Mouse (Mus musculus) lung, embryonic 16.5 days (tissue): ENCODE data around the gene Slc29a1. TPM values are rescaled to one million over a fixed set of nuclear protein-coding genes. Genes with fewer than 3 reads are reported as not detected.

Source experiments
- ATAC-seq: fragments of 200-750 bp; cut with Nextera tagmentation; 2 replicates; pipeline ENCODE4 v1.8.0; 2017; ENCODE audit warnings: low read depth, mild to moderate bottlenecking, moderate library complexity
- H3K27ac ChIP-seq: fragments of 300-500 bp; sonication (generic); 2 replicates; pipeline ENCODE4 v1.5.1; 2014; ENCODE audit warnings: mild to moderate bottlenecking, control low read depth, low read length
- H3K27me3 ChIP-seq: fragments of 300-500 bp; sonication (generic); 2 replicates; pipeline ENCODE4 v1.6.1; 2014; ENCODE audit warnings: low read depth, low read length, mixed read lengths; ENCODE audit not compliant: control insufficient read depth, insufficient read depth
- H3K36me3 ChIP-seq: fragments of 300-500 bp; sonication (generic); 2 replicates; pipeline ENCODE4 v1.6.1; 2014; ENCODE audit warnings: low read length; ENCODE audit not compliant: control insufficient read depth, insufficient read depth
- H3K4me1 ChIP-seq: fragments of 300-500 bp; sonication (generic); replicated peaks from 2 replicates; pipeline ENCODE4 v1.6.1; 2014; ENCODE audit warnings: low read length, mixed read lengths; ENCODE audit not compliant: control insufficient read depth, insufficient read depth
- H3K4me2 ChIP-seq: fragments of 300-500 bp; sonication (generic); 2 replicates; pipeline ENCODE4 v1.6.1; 2014; ENCODE audit warnings: low read depth, low read length, control low read depth
- H3K4me3 ChIP-seq: fragments of 300-500 bp; sonication (generic); 2 replicates; pipeline ENCODE4 v1.5.1; 2014; ENCODE audit warnings: mild to moderate bottlenecking, low read length, control low read depth
- H3K9ac ChIP-seq: fragments of 300-500 bp; sonication (generic); 2 replicates; pipeline ENCODE4 v1.6.1; 2014; ENCODE audit warnings: low read length, control low read depth
- H3K9me3 ChIP-seq: fragments of 300-500 bp; sonication (generic); 2 replicates; pipeline ENCODE4 v1.6.1; 2016; ENCODE audit warnings: low read length; ENCODE audit not compliant: control insufficient read depth
- WGBS: fragments of 180-500 bp; shearing (Covaris S2); extraction: QIAGEN DNeasy Blood & Tissue Kit; methylation state at CpG from one replicate; pipeline ENCODE4 v1.1.7; 2014; 5-methylcytosine and 5-hydroxymethylcytosine counted together
- polyA plus RNA-seq: library from polyadenylated mRNA; unstranded; fragments of >200 nt; fragmentation: Nextera tagmentation; extraction: Ambion mirVana; gene quantifications from 2 replicates; pipeline ENCODE4 v1.2.1, GENCODE M21; 2015

The Slc29a1 gene
- polyA plus RNA-seq, 1 experiment from 2014 or later: 100 TPM

DNA sequence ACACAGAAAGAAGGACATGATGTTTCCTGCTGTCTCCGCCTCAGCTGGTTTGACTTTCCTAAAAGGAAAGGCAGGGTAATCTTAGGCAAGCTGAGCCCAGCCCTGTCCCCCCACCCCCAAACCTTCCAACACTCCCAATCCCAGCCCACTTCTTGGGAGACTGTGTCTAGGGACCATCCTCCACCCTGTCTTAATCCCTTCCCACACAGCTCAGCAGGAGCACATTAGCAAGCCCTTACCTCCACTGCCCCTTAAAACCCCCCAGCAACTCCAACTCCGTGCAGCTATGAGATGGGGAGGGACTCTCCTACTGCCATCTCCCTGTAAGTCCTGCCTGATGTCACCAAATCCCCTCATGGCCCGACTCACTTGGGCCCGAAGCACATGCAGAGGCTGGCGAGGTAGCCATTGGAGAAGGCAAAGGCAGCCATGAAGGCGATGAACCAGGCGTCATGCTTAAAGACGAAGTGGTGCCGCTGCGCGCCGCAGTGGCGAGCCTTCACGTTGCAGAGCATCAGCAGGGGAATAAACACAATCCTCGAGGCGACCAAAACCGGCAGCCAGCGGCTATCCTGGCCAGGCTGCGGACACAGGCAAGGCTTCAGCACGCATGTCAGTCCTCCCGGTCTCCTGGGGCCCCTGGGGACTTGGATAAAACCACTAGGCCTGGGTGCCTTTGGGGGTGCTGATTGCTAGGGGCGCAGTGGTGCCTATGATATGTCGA, 13.5 kb downstream of the Slc29a1 start:
- Histone ChIP-seq H3K4me2 (no peak overlapping the region), H3K4me3 (no peak overlapping the region), H3K36me3 (peaks cover 10% of the 10 kb centered on the region), H3K27ac (peak overlapping the region; percentile 93), H3K9ac (peak overlapping the region; percentile 8; the same call in 1 of the 2 replicates), H3K27me3 (no peaks in the 10 kb centered on the region), H3K4me1 (peaks cover 32% of the 10 kb centered on the region), H3K9me3 (peaks cover 3% of the 10 kb centered on the region; the same call in 1 of the 2 replicates)
- 69% methylated on average over 23 of the region's 23 CpGs for WGBS
- peak; percentile 1; the same call in 1 of the 2 replicates for ATAC-seq

DNA sequence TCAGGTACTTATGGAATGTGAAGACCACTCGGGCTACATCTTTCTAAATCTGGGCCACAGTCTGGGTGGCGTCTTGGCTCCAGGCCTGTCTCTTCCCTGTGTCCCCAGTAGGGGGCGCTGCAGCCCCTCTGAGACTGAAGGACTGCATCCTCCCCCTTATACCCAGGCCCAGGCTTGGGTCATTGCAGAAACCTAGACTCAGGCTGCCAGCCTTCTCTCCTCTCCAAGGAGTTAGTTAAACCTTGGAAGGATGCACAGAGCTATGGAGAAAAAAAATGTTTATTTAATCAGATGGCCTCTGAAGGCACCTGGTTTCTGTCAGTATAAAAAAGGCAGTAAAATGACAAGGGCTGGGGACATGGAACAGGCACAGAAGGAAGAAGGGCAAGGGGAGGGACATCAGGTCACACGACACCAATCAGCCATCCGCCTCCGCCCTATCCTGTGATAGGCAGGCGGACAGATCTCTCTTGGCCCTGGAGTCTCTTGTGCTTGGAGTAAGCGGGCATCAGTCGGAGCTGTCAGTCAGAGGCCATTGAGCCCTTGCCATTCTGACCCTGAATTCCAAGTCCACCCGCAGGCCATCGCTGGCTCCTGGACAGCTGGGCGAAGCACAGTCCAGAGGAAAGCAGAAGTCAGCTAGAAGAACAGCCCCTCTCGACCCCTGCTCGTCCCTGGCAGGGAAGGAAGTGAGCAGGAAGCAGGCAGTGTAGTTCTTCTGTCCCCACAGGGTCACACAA, 14.3 kb downstream of the Slc29a1 start:
- Histone ChIP-seq H3K9ac (peak overlapping the region; percentile 48), H3K36me3 (peaks cover 10% of the 10 kb centered on the region), H3K27me3 (no peaks in the 10 kb centered on the region), H3K4me2 (peak overlapping the region; percentile 12; the same call in 1 of the 2 replicates), H3K4me1 (peaks cover 32% of the 10 kb centered on the region), H3K4me3 (no peak overlapping the region), H3K27ac (peak overlapping the region; percentile 93), H3K9me3 (peaks cover 3% of the 10 kb centered on the region; the same call in 1 of the 2 replicates)
- peak; percentile 58 for ATAC-seq
- WGBS: 22% methylated on average over 14 of the region's 14 CpGs

DNA sequence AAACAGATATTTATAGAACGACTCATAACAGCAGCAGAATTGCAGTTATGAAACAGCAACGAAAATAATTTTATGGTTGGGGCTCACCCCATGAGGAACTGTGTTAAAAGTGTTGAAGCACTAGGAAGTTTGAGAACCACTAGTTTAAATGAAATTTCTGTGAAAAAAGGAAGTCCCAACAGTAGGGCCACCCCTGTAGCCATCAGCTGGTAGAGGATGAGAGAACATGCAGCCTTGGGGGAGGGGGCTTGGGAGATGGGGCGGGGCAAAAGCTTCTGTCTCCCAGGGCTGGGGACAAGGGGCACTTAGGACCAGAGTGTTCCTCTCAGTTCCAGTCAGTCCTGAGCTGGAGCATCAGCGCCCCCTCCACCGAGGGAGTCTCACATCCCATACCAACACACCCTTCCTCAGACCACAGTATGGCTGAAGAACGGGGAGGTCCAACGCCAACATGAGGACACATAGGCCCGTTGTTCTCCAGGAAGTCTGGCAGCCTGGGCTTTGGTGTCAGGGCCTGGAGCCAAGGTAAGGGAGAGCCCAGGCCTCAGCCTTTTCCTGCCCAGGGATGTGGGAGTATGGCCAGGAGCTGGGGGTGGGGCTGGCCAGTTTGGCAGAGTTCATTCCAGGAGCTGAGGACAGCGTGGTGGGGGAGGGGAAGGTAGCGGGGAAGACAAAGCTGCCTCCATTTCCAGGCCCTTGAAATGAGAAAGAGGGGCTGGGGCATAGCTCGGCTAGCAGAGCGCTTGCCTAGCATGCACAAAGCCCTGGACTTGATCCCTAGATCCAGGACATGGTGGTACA, 15.1 kb downstream of the Slc29a1 start:
- peak; percentile 79 for ATAC-seq
- H3K9ac ChIP-seq: peak overlapping the region; percentile 48
- H3K4me3 ChIP-seq: no peak overlapping the region
- peak overlapping the region; percentile 93 for H3K27ac ChIP-seq
- H3K36me3 ChIP-seq: peaks cover 10% of the 10 kb centered on the region
- peak overlapping the region; percentile 12; the same call in 1 of the 2 replicates for H3K4me2 ChIP-seq
- H3K4me1 ChIP-seq: peaks cover 32% of the 10 kb centered on the region
- 34% methylated on average over 12 of the region's 12 CpGs for WGBS
- peaks cover 3% of the 10 kb centered on the region; the same call in 1 of the 2 replicates for H3K9me3 ChIP-seq
- H3K27me3 ChIP-seq: no peaks in the 10 kb centered on the region

DNA sequence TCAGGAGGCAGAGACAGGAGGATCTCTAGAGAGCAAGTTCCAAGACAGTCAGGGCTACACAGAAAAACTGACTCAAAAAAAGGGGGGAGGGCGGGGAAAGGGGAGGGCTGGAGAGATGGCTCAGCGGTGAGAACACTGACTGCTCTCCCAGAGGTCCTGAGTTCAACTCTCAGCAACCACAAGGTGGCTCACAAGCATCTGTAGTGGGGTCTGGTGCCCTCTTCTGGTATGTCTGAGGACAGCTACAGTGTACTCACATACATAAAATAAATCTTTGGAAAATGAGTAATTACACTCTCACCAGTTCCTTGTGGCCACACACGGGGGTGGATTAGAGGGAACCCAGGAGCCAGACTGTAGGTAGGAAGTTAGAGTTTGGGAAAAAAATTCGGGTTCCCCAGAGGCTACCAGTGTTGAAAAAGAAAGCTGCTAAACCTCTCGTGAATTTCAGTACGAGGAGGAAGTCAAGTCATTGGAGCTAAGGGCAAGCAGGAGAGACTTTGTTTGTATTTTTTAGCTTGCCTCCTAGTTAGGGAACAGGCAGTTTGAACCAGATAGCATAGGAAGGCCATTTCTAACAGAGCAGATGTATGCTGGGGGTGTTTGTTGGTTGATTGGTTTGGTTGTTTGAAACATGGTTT, 16.6 kb downstream of the Slc29a1 start:
- Histone ChIP-seq H3K36me3 (peaks cover 10% of the 10 kb centered on the region), H3K4me1 (peaks cover 35% of the 10 kb centered on the region), H3K9me3 (peaks cover 3% of the 10 kb centered on the region; the same call in 1 of the 2 replicates), H3K27ac (no peak overlapping the region), H3K9ac (no peak overlapping the region), H3K27me3 (no peaks in the 10 kb centered on the region), H3K4me2 (no peak overlapping the region), H3K4me3 (no peak overlapping the region)
- WGBS: 63% methylated on average over 6 of the region's 6 CpGs
- ATAC-seq: no peak

DNA sequence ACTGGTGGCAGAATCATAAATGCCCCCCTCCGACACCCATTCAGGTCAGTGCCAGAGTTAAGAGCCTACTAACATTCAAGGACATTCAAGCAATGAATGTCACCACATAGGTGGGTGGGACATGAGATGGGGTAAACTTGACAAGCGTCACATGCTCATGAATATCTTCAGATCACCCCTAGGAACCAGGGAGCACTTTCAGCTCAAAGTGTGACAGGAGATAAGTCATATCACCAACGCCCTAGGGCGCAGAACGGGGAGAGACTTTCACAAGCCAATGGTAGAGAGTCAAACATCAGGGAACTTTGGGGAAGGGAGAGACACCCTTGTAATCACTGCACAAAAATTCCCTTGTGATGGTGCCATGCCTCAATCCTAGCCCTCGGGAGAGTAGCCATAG, 17.2 kb downstream of the Slc29a1 start:
- H3K9me3 ChIP-seq: peaks cover 3% of the 10 kb centered on the region; the same call in 1 of the 2 replicates
- H3K4me3 ChIP-seq: no peak overlapping the region
- no peak overlapping the region for H3K27ac ChIP-seq
- H3K4me1 ChIP-seq: peaks cover 35% of the 10 kb centered on the region
- H3K4me2 ChIP-seq: no peak overlapping the region
- H3K36me3 ChIP-seq: peaks cover 9% of the 10 kb centered on the region
- no peaks in the 10 kb centered on the region for H3K27me3 ChIP-seq
- 91% methylated on average over 6 of the region's 6 CpGs for WGBS
- no peak for ATAC-seq
- no peak overlapping the region for H3K9ac ChIP-seq

DNA sequence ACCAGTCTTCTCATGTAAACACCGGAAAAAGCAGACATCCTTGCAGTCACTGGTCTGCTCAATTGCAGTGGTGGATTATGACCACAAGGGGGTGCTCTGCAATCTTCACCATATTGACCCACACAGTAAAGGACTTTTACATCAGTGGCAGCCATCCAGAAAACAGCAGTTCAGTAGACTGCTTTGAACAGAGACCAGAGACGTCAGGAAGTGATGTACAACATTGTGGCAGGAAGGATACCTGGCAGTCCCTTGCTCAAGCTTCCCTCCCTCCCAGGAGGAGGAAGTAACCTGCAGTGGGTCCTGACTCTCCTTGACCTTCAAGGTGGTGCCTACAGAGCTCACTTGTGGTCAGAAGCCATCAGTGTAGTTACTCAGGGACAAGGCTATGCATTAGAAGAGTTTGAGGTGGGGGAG, 17.8 kb downstream of the Slc29a1 start:
- Histone ChIP-seq H3K4me2 (no peak overlapping the region), H3K9ac (no peak overlapping the region), H3K27ac (peak overlapping the region; percentile 34; the same call in 1 of the 2 replicates), H3K36me3 (peaks cover 3% of the 10 kb centered on the region), H3K27me3 (no peaks in the 10 kb centered on the region), H3K4me3 (no peak overlapping the region), H3K4me1 (peaks cover 35% of the 10 kb centered on the region), H3K9me3 (peaks cover 3% of the 10 kb centered on the region; the same call in 1 of the 2 replicates)
- 3% methylated on average over 2 of the region's 2 CpGs for WGBS
- peak; percentile 29; the same call in 1 of the 2 replicates for ATAC-seq

DNA sequence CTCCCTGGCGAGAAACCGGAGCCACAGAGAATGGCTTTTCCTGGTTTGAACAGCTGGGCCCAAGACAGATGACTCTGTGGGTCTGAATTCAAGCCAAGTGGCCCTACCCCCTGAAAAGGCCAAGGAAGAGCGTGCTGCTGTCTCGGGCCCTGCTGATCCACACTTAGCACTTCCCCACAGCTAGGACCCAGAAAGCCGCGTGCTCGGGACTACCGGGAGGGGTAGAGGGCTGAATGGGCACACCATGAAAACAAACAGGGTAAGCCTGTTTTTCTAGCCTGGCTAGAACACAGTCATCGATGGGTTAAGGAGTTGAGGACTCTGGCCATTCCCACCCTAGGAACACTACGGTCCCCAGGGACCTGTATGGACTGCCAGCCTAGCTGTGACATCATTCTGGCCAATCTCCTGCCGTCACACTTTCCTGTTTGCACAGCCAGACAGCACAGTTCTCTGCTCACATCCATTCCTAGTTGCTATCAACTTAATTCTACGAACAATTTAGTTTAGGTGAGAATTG, 18.4 kb downstream of the Slc29a1 start:
- peak overlapping the region; percentile 34 for H3K27ac ChIP-seq
- H3K4me3 ChIP-seq: no peak overlapping the region
- H3K4me1 ChIP-seq: peaks cover 33% of the 10 kb centered on the region
- peak overlapping the region; percentile 8; the same call in 1 of the 2 replicates for H3K4me2 ChIP-seq
- ATAC-seq: peak; percentile 23; the same call in 1 of the 2 replicates
- no peaks in the 10 kb centered on the region for H3K27me3 ChIP-seq
- no peaks in the 10 kb centered on the region for H3K9me3 ChIP-seq
- no peaks in the 10 kb centered on the region for H3K36me3 ChIP-seq
- 17% methylated on average over 12 of the region's 12 CpGs for WGBS
- H3K9ac ChIP-seq: peak overlapping the region; percentile 40; the same call in 1 of the 2 replicates

DNA sequence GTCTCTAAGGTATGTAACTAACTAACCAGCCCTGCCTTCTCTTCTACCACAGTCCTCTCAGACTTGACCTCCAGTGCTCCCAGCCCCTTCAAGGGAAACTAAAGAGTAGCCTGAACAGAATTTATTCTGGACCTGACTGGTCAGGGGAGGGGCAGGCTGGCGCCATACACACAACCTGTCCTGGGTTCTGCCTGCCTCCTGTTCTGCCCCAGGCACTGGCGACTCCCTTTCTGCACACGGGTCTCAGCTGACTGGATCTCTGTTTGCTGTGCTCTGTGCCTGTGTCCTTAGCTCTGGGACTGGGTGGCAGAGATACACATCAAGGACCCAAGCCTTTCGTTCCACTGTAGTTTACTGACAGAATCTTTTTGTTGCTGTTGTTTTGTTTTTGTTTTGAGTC, 19.9 kb downstream of the Slc29a1 start:
- Histone ChIP-seq H3K9me3 (no peaks in the 10 kb centered on the region), H3K4me1 (peaks cover 20% of the 10 kb centered on the region), H3K4me2 (no peak overlapping the region), H3K9ac (no peak overlapping the region), H3K27ac (no peak overlapping the region), H3K27me3 (no peaks in the 10 kb centered on the region), H3K4me3 (no peak overlapping the region), H3K36me3 (no peaks in the 10 kb centered on the region)
- WGBS: 77% methylated on average over 4 of the region's 4 CpGs
- ATAC-seq: no peak
